Mouse (Mus musculus): ENCODE results near the gene Fbxo11.

- TF ChIP-seq FLI1 (IDR thresholded peaks at IDR 0.05; ENCODE audit: low read length) = no peak
- no peak for TF ChIP-seq GATA1 (IDR thresholded peaks at IDR 0.05; ENCODE audit: borderline replicate concordance, low read length)
These were observed 30.6 kb upstream of the Fbxo11 start for GRCm38 (mm10) chr17:88095517-88096198.
